ENCODE assay signal across 8 mouse cellular contexts in the genomic region with DNA sequence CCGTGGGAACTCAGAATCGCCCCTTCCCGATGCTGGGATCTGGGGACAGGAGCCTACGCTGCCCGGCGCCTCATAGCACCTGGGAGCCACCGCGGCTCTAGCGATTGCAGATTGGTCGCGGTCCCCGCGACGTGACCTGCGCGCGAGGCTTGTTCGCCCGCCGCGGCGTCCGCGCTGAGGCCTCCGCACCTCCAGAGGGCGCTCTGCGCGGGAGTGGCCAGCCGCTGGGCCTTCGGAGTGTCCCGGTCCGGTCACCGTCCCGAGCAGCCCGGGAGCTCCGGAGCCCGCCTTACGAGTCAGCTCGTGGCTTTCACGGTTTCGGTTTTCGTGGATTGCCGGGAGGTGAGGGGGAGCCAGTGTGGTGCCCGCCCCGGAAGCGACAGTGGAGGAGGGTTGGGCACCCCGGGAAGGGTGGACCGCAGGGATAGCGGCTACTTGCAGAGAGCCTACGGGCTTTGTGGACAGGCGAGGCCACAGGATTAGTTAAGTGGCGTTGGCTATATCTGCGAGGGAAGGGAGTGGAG. TPM values are rescaled to one million over a fixed set of nuclear protein-coding genes. Genes with fewer than 3 reads are reported as not detected.
DNase-seq lines count a peak whose midpoint lies in the region; ATAC-seq and TF ChIP-seq lines count a peak whose summit lies in the region.

No protein-coding gene starts in this region.

- DNase-seq in forebrain, embryonic 14.5 days (ENCODE audit: low spot score): peak; percentile 83
- peak; percentile 88 for DNase-seq in heart, postnatal 25 days (ENCODE audit: low spot score)
- peak; percentile 84 to 93 for DNase-seq in layer of hippocampus, adult 2 months (ENCODE audit: low spot score in 2 of 2)
- DNase-seq in thymus, adult 18-20 months: peak; percentile 70 to 74

- peak overlapping the region; percentile 87 for H3K4me3 ChIP-seq in ES-Bruce4 (ENCODE audit: low read depth, low read length)
- H3K4me3 ChIP-seq in forebrain, embryonic 14.5 days (ENCODE audit: low read depth, low read length): peak overlapping the region; percentile 80
- H3K4me3 ChIP-seq in layer of hippocampus, adult 2 months: peak overlapping the region; percentile 79
- peak overlapping the region; percentile 62 for H3K4me3 ChIP-seq in lung, embryonic 15.5 days
- H3K4me3 ChIP-seq in olfactory bulb, adult 2 months (ENCODE audit: insufficient read depth, low read depth, low read length): peak overlapping the region; percentile 75

- H3K27me3 ChIP-seq in ES-Bruce4 (ENCODE audit: control insufficient read depth, insufficient read depth, low read length, poor library complexity, severe bottlenecking): no peaks in the 10 kb centered on the region
- H3K27me3 ChIP-seq in forebrain, embryonic 14.5 days (replicated peaks; ENCODE audit: control insufficient read depth, insufficient read depth, low read length): peaks cover 9% of the 10 kb centered on the region
- peaks cover 8% of the 10 kb centered on the region for H3K27me3 ChIP-seq in lung, embryonic 15.5 days

- H3K27ac ChIP-seq in ES-Bruce4 (ENCODE audit: insufficient read depth, low read length): no peak overlapping the region
- H3K27ac ChIP-seq in forebrain, embryonic 14.5 days (ENCODE audit: low read depth, low read length): peak overlapping the region; percentile 75
- H3K27ac ChIP-seq in layer of hippocampus, adult 2 months: peak overlapping the region; percentile 96
- peak overlapping the region; percentile 89 for H3K27ac ChIP-seq in lung, embryonic 15.5 days
- peak overlapping the region; percentile 64 for H3K27ac ChIP-seq in olfactory bulb, adult 2 months (ENCODE audit: insufficient read depth, low read depth, low read length)

- H3K9me3 ChIP-seq in ES-Bruce4 (replicated peaks; ENCODE audit: control insufficient read depth, insufficient read depth, low read length, poor library complexity, severe bottlenecking): no peaks in the 10 kb centered on the region
- H3K9me3 ChIP-seq in forebrain, embryonic 14.5 days (replicated peaks; ENCODE audit: control insufficient read depth, low read length): no peaks in the 10 kb centered on the region
- no peaks in the 10 kb centered on the region for H3K9me3 ChIP-seq in lung, embryonic 15.5 days

- TF ChIP-seq CTCF in ES-Bruce4 (IDR thresholded peaks at IDR 0.05; ENCODE audit: low read depth, low read length): peak; percentile 68
- TF ChIP-seq CTCF in layer of hippocampus, adult 2 months (conservative IDR thresholded peaks at IDR 0.05): peak; percentile 98
- peak; percentile 97 for TF ChIP-seq CTCF in olfactory bulb, adult 2 months (IDR thresholded peaks at IDR 0.05; ENCODE audit: insufficient read depth, low read depth, low read length)

- TF ChIP-seq POLR2A in ES-Bruce4 (IDR thresholded peaks at IDR 0.05; ENCODE audit: insufficient read depth, low read length): no peak
- TF ChIP-seq POLR2A in olfactory bulb, adult 2 months (IDR thresholded peaks at IDR 0.05; ENCODE audit: insufficient read depth, low read depth, low read length): peak; percentile 41; the same call in 1 of the 2 replicates

- peak; percentile 65 for ATAC-seq in cerebellum, adult (ENCODE audit: insufficient number of reproducible peaks, low FRiP score, low TSS enrichment)
- peak; percentile 80 for ATAC-seq in forebrain, embryonic 14.5 days
- ATAC-seq in lung, embryonic 15.5 days (ENCODE audit: borderline replicate concordance, extremely low read depth, low FRiP score, low TSS enrichment): peak; percentile 74

- H3K4me2 ChIP-seq in forebrain, embryonic 14.5 days (ENCODE audit: low read length): peak overlapping the region; percentile 83
- peak overlapping the region; percentile 92 for H3K4me2 ChIP-seq in lung, embryonic 15.5 days

- H3K9ac ChIP-seq in ES-Bruce4 (ENCODE audit: low read depth, poor library complexity, severe bottlenecking): peak overlapping the region; percentile 57
- peak overlapping the region; percentile 87 for H3K9ac ChIP-seq in forebrain, embryonic 14.5 days (ENCODE audit: low read length)
- peak overlapping the region; percentile 69 for H3K9ac ChIP-seq in lung, embryonic 15.5 days

- no peak for TF ChIP-seq EP300 in ES-Bruce4 (IDR thresholded peaks at IDR 0.05; ENCODE audit: insufficient read depth, low read depth, low read length)

- intact Hi-C loops in heart, postnatal 25 days (cut with DNase I): loop anchor here (2.0 to 5.0 kb wide), 2 partner anchors 18 to 34 kb away; a partner anchor contains a TSS

- no peaks in the 10 kb centered on the region for H3K36me3 ChIP-seq in ES-Bruce4 (ENCODE audit: control insufficient read depth, insufficient read depth, low read length, poor library complexity, severe bottlenecking)
- H3K36me3 ChIP-seq in forebrain, embryonic 14.5 days (ENCODE audit: control insufficient read depth, insufficient read depth, low read length): peaks cover 15% of the 10 kb centered on the region
- peaks cover 19% of the 10 kb centered on the region for H3K36me3 ChIP-seq in lung, embryonic 15.5 days

- no peaks in the 10 kb centered on the region for H3K4me1 ChIP-seq in ES-Bruce4 (ENCODE audit: control insufficient read depth, insufficient read depth, low read length)
- peaks cover 11% of the 10 kb centered on the region for H3K4me1 ChIP-seq in forebrain, embryonic 14.5 days (ENCODE audit: control insufficient read depth, insufficient read depth, low read length)
- H3K4me1 ChIP-seq in lung, embryonic 15.5 days: peaks cover 24% of the 10 kb centered on the region
- H3K4me1 ChIP-seq in olfactory bulb, adult 2 months (ENCODE audit: control insufficient read depth, insufficient read depth, low read length): peaks cover 20% of the 10 kb centered on the region

- WGBS in forebrain, embryonic 14.5 days: under 1% methylated on average over 53 of the region's 53 CpGs
- 0% methylated on average over 53 of the region's 53 CpGs for WGBS in lung, embryonic 15.5 days
- under 1% methylated on average over 53 of the region's 53 CpGs for WGBS in olfactory bulb, adult 2 months

RNA-seq across cellular contexts. Expression of a gene that starts 9.7 kb away (rescaled TPM):
- polyA plus RNA-seq in ES-Bruce4 (2011; ENCODE audit: insufficient read depth, insufficient read length, low read depth, missing spikeins): 11.6 and 17.0 TPM in 2 replicates
- polyA plus RNA-seq in forebrain, embryonic 14.5 days (2014; fragmentation: Nextera tagmentation; extraction: Ambion mirVana): 28.2 and 42.8 TPM in 2 replicates
- 1 to 10 TPM; 5.0 to 5.2 TPM for total RNA-seq in heart, postnatal 25 days (2021)
- 1,000 to 10,000 TPM; 1,274 to 1,381 TPM for total RNA-seq in layer of hippocampus, adult 2 months (2021)
- 7.0 and 7.6 TPM in 2 replicates for polyA plus RNA-seq in lung, embryonic 15.5 days (2015; fragmentation: Nextera tagmentation; extraction: Ambion mirVana)
- 153 TPM in 1 of 2 replicates, not detected in the other for polyA plus RNA-seq in olfactory bulb, adult 2 months (2012; ENCODE audit: insufficient read depth, insufficient read length, low replicate concordance, missing spikeins)

RNA-seq across cellular contexts. Expression of a gene that starts 10.8 kb away (rescaled TPM):
- polyA plus RNA-seq in ES-Bruce4 (2011; ENCODE audit: insufficient read depth, insufficient read length, low read depth, missing spikeins): 34.3 and 38.7 TPM in 2 replicates
- 37.3 and 48.0 TPM in 2 replicates for polyA plus RNA-seq in forebrain, embryonic 14.5 days (2014; fragmentation: Nextera tagmentation; extraction: Ambion mirVana)
- 10 to 100 TPM; 25.6 to 32.2 TPM for total RNA-seq in heart, postnatal 25 days (2021)
- total RNA-seq in layer of hippocampus, adult 2 months (2021): 10 to 100 TPM; 75.3 to 92.7 TPM
- polyA plus RNA-seq in lung, embryonic 15.5 days (2015; fragmentation: Nextera tagmentation; extraction: Ambion mirVana): 47.0 and 47.7 TPM in 2 replicates
- not detected in 2 replicates for polyA plus RNA-seq in olfactory bulb, adult 2 months (2012; ENCODE audit: insufficient read depth, insufficient read length, low replicate concordance, missing spikeins)

RNA-seq across cellular contexts. Expression of a gene that starts 18.9 kb away (rescaled TPM):
- polyA plus RNA-seq in ES-Bruce4 (2011; ENCODE audit: insufficient read depth, insufficient read length, low read depth, missing spikeins): 25.7 and 30.5 TPM in 2 replicates
- 86.9 and 98.4 TPM in 2 replicates for polyA plus RNA-seq in forebrain, embryonic 14.5 days (2014; fragmentation: Nextera tagmentation; extraction: Ambion mirVana)
- 10 to 100 TPM; 47.7 to 49.6 TPM for total RNA-seq in heart, postnatal 25 days (2021)
- total RNA-seq in layer of hippocampus, adult 2 months (2021): 100 to 1,000 TPM; 160 to 170 TPM
- polyA plus RNA-seq in lung, embryonic 15.5 days (2015; fragmentation: Nextera tagmentation; extraction: Ambion mirVana): 32.3 and 33.5 TPM in 2 replicates
- polyA plus RNA-seq in olfactory bulb, adult 2 months (2012; ENCODE audit: insufficient read depth, insufficient read length, low replicate concordance, missing spikeins): not detected in 2 replicates

RNA-seq across cellular contexts. Expression of a gene that starts 25.2 kb away (rescaled TPM):
- polyA plus RNA-seq in ES-Bruce4 (2011; ENCODE audit: insufficient read depth, insufficient read length, low read depth, missing spikeins): not detected in 2 replicates
- 0.25 and 0.32 TPM in 2 replicates for polyA plus RNA-seq in forebrain, embryonic 14.5 days (2014; fragmentation: Nextera tagmentation; extraction: Ambion mirVana)
- 1 to 10 TPM; 3.1 to 3.6 TPM for total RNA-seq in heart, postnatal 25 days (2021)
- under 1 TPM in 1 of 2 experiments, not detected in 1; 0.69 TPM for total RNA-seq in layer of hippocampus, adult 2 months (2021)
- polyA plus RNA-seq in lung, embryonic 15.5 days (2015; fragmentation: Nextera tagmentation; extraction: Ambion mirVana): 2.2 TPM in 2 replicates
- not detected in 2 replicates for polyA plus RNA-seq in olfactory bulb, adult 2 months (2012; ENCODE audit: insufficient read depth, insufficient read length, low replicate concordance, missing spikeins)

RNA-seq across cellular contexts. Expression of a gene that starts 32.8 kb away (rescaled TPM):
- polyA plus RNA-seq in ES-Bruce4 (2011; ENCODE audit: insufficient read depth, insufficient read length, low read depth, missing spikeins): 18.1 and 22.2 TPM in 2 replicates
- 42.2 and 44.8 TPM in 2 replicates for polyA plus RNA-seq in forebrain, embryonic 14.5 days (2014; fragmentation: Nextera tagmentation; extraction: Ambion mirVana)
- total RNA-seq in heart, postnatal 25 days (2021): 10 to 100 TPM; 78.1 to 81.2 TPM
- 10 to 100 TPM; 33.8 to 35.5 TPM for total RNA-seq in layer of hippocampus, adult 2 months (2021)
- 22.6 and 25.4 TPM in 2 replicates for polyA plus RNA-seq in lung, embryonic 15.5 days (2015; fragmentation: Nextera tagmentation; extraction: Ambion mirVana)
- polyA plus RNA-seq in olfactory bulb, adult 2 months (2012; ENCODE audit: insufficient read depth, insufficient read length, low replicate concordance, missing spikeins): not detected in 2 replicates
